Mouse (Mus musculus) liver, embryonic 14.5 days (tissue): ENCODE results near the gene C1ql2.

Experiments
- CTCF ChIP-seq: IDR thresholded peaks from 2 replicates; pipeline ENCODE4 v1.5.1; 2016; ENCODE audit warnings: antibody characterized with exemption, low read depth, control low read depth
- EP300 ChIP-seq: IDR thresholded peaks from 2 replicates; pipeline ENCODE4 v1.6.1; 2016; ENCODE audit warnings: antibody characterized with exemption, low read depth

GRCm38 (mm10) chr1:120291709-120292108 is 48.7 kb upstream of the C1ql2 start:
- no peak for TF ChIP-seq EP300
- no peak for TF ChIP-seq CTCF
